Mouse (Mus musculus) hindbrain, postnatal 0 days (tissue): ENCODE measurements around the gene Ermard. TPM values are rescaled to one million over a fixed set of nuclear protein-coding genes. Genes with fewer than 3 reads are reported as not detected.

Experiments
- ATAC-seq: fragments of 200-750 bp; cut with Nextera tagmentation; 2 replicates; pipeline ENCODE4 v1.8.0; 2017; ENCODE audit warnings: mild to moderate bottlenecking, moderate TSS enrichment, moderate library complexity
- DNase-seq: peaks from one replicate; pipeline ENCODE4 v3.0.0-alpha.2; 2015; ENCODE audit warnings: low spot score
- H3K27ac ChIP-seq: fragments of 300-500 bp; sonication (generic); 2 replicates; pipeline ENCODE4 v1.5.1; 2014; ENCODE audit warnings: mild to moderate bottlenecking
- H3K27me3 ChIP-seq: fragments of 300-500 bp; sonication (generic); 2 replicates; pipeline ENCODE4 v1.6.1; 2014; ENCODE audit warnings: low read length, mixed read lengths; ENCODE audit not compliant: insufficient read depth
- H3K36me3 ChIP-seq: fragments of 300-500 bp; sonication (generic); 2 replicates; pipeline ENCODE4 v1.6.1; 2014; ENCODE audit warnings: low read length, mixed read lengths; ENCODE audit not compliant: insufficient read depth
- H3K4me1 ChIP-seq: fragments of 300-500 bp; sonication (generic); 2 replicates; pipeline ENCODE4 v1.6.1; 2014; ENCODE audit warnings: antibody characterized with exemption, low read length, mixed read lengths; ENCODE audit not compliant: insufficient read depth
- H3K4me2 ChIP-seq: fragments of 300-500 bp; sonication (generic); 2 replicates; pipeline ENCODE4 v1.6.1; 2014; ENCODE audit warnings: low read depth, mild to moderate bottlenecking, low read length, moderate library complexity, mixed read lengths
- H3K4me3 ChIP-seq: fragments of 300-500 bp; sonication (generic); 2 replicates; pipeline ENCODE4 v1.5.1; 2014; ENCODE audit warnings: low read length
- H3K9ac ChIP-seq: fragments of 300-500 bp; sonication (generic); replicated peaks from 2 replicates; pipeline ENCODE4 v1.6.1; 2014; ENCODE audit warnings: mild to moderate bottlenecking, low read length, moderate library complexity, mixed read lengths
- H3K9me3 ChIP-seq: fragments of 300-500 bp; sonication (generic); 2 replicates; pipeline ENCODE4 v1.6.1; 2016; ENCODE audit warnings: low read length, mixed read lengths
- CTCF ChIP-seq: IDR thresholded peaks from 2 replicates; pipeline ENCODE4 v1.5.1; 2016; ENCODE audit warnings: antibody characterized with exemption, control low read depth, low read depth
- WGBS: fragments of 180-500 bp; shearing (Covaris S2); extraction: QIAGEN DNeasy Blood & Tissue Kit; methylation state at CpG from one replicate; pipeline ENCODE4 v1.1.7; 2014; 5-methylcytosine and 5-hydroxymethylcytosine counted together
- polyA plus RNA-seq: library from polyadenylated mRNA; unstranded; fragments of >200 nt; fragmentation: Nextera tagmentation; extraction: Ambion mirVana; gene quantifications from 2 replicates; pipeline ENCODE4 v1.2.1, GENCODE M21; 2015
- total RNA-seq: library from RNA; depleted of rRNA; stranded (reverse); fragments of >200 nt; gene quantifications from 2 replicates; pipeline ENCODE4 v1.2.3, GENCODE M21; 2014; rRNA removed

Ermard gene
- total and polyA plus RNA-seq, 2 experiments from 2014 or later = 37.8 to 54.0 TPM

DNA sequence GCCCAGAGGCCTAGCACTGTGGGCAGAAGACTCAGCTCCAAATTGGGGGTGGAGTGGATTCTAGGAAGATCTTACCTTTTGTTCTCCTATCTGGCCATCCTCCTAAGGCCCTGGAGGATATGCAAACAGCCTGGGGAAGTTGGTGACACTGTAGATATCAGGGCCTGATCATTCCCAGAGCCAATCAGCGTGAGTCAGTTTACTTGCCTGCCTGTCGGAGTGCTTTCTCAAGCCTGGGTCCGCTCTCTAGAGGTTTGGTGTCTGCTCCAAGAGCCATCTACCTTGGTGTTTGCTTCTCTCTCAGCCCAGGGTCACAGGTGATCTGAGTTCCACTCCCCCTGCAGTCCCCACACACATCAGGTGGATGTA, 89.3 kb downstream of the Ermard start:
- ATAC-seq = no peak
- no peak for DNase-seq
- WGBS = 92% methylated on average over 3 of the region's 3 CpGs

GRCm38 (mm10) chr17:15134905-15135669, 94.1 kb downstream of the Ermard start:
- no peaks in the 10 kb centered on the region for H3K36me3 ChIP-seq
- TF ChIP-seq CTCF = no peak
- H3K27me3 ChIP-seq = no peaks in the 10 kb centered on the region
- ATAC-seq = no peak
- H3K4me1 ChIP-seq = no peaks in the 10 kb centered on the region
- no peak overlapping the region for H3K9ac ChIP-seq
- H3K27ac ChIP-seq = no peak overlapping the region
- DNase-seq = no peak
- WGBS = 91% methylated on average over 12 of the region's 12 CpGs
- no peak overlapping the region for H3K4me3 ChIP-seq
- H3K9me3 ChIP-seq = no peaks in the 10 kb centered on the region
- H3K4me2 ChIP-seq = no peak overlapping the region

More for the DNA sequence above, 89.3 kb downstream of the Ermard start:
- Histone ChIP-seq H3K9me3 (no peaks in the 10 kb centered on the region), H3K9ac (no peak overlapping the region), H3K27ac (no peak overlapping the region), H3K4me1 (no peaks in the 10 kb centered on the region), H3K27me3 (no peaks in the 10 kb centered on the region), H3K36me3 (no peaks in the 10 kb centered on the region), H3K4me3 (no peak overlapping the region), H3K4me2 (no peak overlapping the region)
- no peak for TF ChIP-seq CTCF

DNA sequence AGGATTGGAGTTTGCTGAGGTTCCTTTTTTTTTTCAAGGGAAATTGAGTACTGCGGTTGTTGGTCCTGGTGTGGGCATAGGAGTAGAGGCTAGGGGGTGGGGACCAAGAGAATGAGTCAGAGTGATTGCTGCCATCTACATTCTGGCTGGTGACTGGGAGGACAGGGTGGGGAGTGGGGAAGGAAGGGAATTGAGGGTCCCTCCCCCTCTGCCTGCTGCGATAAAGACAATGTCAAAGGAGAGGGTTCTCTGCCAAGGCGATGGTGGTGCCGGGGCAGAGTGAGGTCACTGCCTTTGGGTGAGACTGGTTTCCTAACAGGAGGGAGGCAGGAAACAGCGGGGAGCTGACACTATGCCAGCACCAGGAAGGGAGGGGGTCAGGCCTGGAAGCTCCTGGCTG, 96.4 kb downstream of the Ermard start:
- Histone ChIP-seq H3K4me1 (no peaks in the 10 kb centered on the region), H3K4me3 (no peak overlapping the region), H3K27ac (no peak overlapping the region), H3K4me2 (no peak overlapping the region), H3K9ac (no peak overlapping the region), H3K36me3 (no peaks in the 10 kb centered on the region), H3K9me3 (no peaks in the 10 kb centered on the region), H3K27me3 (no peaks in the 10 kb centered on the region)
- TF ChIP-seq CTCF = no peak
- DNase-seq (no peak), ATAC-seq (no peak)
- WGBS = 51% methylated on average over 5 of the region's 5 CpGs

Other genes with a start within 250 kb of the Ermard start
- gene Wdr27, start 98.0 kb upstream of the Ermard start, total RNA-seq = 0.36 and 1.3 TPM in 2 replicates
- 11.1 and 11.8 TPM in 2 replicates for gene Wdr27, start 98.0 kb upstream of the Ermard start, polyA plus RNA-seq
- 9.7 and 16.1 TPM in 2 replicates for gene 1600012H06Rik, start 98.0 kb upstream of the Ermard start, total RNA-seq
- 23.9 and 25.4 TPM in 2 replicates for gene 1600012H06Rik, start 98.0 kb upstream of the Ermard start, polyA plus RNA-seq
- gene Phf10, start 79.9 kb upstream of the Ermard start, total RNA-seq = 35.4 and 38.3 TPM in 2 replicates
- 12.5 and 15.9 TPM in 2 replicates for gene Phf10, start 79.9 kb upstream of the Ermard start, polyA plus RNA-seq
- 7.4 and 9.8 TPM in 2 replicates for gene 9030025P20Rik, start 62.7 kb upstream of the Ermard start, total RNA-seq
- gene 9030025P20Rik, start 62.7 kb upstream of the Ermard start, polyA plus RNA-seq = 8.7 and 8.9 TPM in 2 replicates
- 1.3 TPM in 1 of 2 replicates, not detected in the other for gene Gm3417, start 62.4 kb upstream of the Ermard start, total RNA-seq
- gene Gm3417, start 62.4 kb upstream of the Ermard start, polyA plus RNA-seq = 1.3 and 3.3 TPM in 2 replicates
- gene Gm3435, start 31.0 kb upstream of the Ermard start, total RNA-seq = 0.65 and 7.8 TPM in 2 replicates
- gene Gm3435, start 31.0 kb upstream of the Ermard start, polyA plus RNA-seq = 7.7 and 10.3 TPM in 2 replicates
- not detected in 2 replicates for gene Tcte3, start 280 bp downstream of the Ermard start, total RNA-seq
- gene Tcte3, start 280 bp downstream of the Ermard start, polyA plus RNA-seq = 1.0 and 2.3 TPM in 2 replicates
- gene Gm3448, start 329 bp downstream of the Ermard start, total RNA-seq = 0.99 and 1.7 TPM in 2 replicates
- 1.4 and 2.3 TPM in 2 replicates for gene Gm3448, start 329 bp downstream of the Ermard start, polyA plus RNA-seq